Comparison of ENCODE assay signal across 8 mouse cellular contexts in genomic region chr8:102553348-102553935, GRCm38 (mm10).
DNase-seq lines count a peak whose midpoint lies in the region; ATAC-seq and TF ChIP-seq lines count a peak whose summit lies in the region.

No protein-coding gene starts in this region.

- H3K9me3 ChIP-seq in heart, embryonic 12.5 days (replicated peaks), result no peaks in the 10 kb centered on the region
- no peaks in the 10 kb centered on the region for H3K9me3 ChIP-seq in stomach, postnatal 0 days (ENCODE audit: control insufficient read depth, low read length)

- H3K9ac ChIP-seq in heart, embryonic 12.5 days, result no peak overlapping the region
- H3K9ac ChIP-seq in stomach, postnatal 0 days (ENCODE audit: low read length), result no peak overlapping the region

- TF ChIP-seq EP300 in stomach, postnatal 0 days (optimal IDR thresholded peaks at IDR 0.05), result no peak

- peak; percentile 72 for ATAC-seq in heart, embryonic 12.5 days (ENCODE audit: insufficient number of reproducible peaks, low FRiP score)
- ATAC-seq in stomach, postnatal 0 days (ENCODE audit: low FRiP score, low TSS enrichment), result peak; percentile 24; the same call in 1 of the 2 replicates
- no peak for ATAC-seq in erythroblast, adult 5-6 weeks (replicated peaks; ENCODE audit: low FRiP score, poor library complexity, severe bottlenecking)

- peak overlapping the region; percentile 68 for H3K27ac ChIP-seq in heart, embryonic 12.5 days (ENCODE audit: poor library complexity, severe bottlenecking)
- peak overlapping the region; percentile 76 for H3K27ac ChIP-seq in left cerebral cortex, adult 2 months
- H3K27ac ChIP-seq in stomach, postnatal 0 days (replicated peaks), result peak overlapping the region; percentile 53; the same call in 1 of the 2 replicates

- no peaks in the 10 kb centered on the region for H3K36me3 ChIP-seq in heart, embryonic 12.5 days
- no peaks in the 10 kb centered on the region for H3K36me3 ChIP-seq in stomach, postnatal 0 days (ENCODE audit: control insufficient read depth, insufficient read depth, low read length)

- H3K4me2 ChIP-seq in heart, embryonic 12.5 days, result 0 out of 2 replicates have a peak overlapping the region, but pooled peaks have one; percentile 17
- 0 out of 2 replicates have a peak overlapping the region, but pooled peaks have one; percentile 24 for H3K4me2 ChIP-seq in stomach, postnatal 0 days (replicated peaks; ENCODE audit: low read depth)

- no peaks in the 10 kb centered on the region for H3K27me3 ChIP-seq in heart, embryonic 12.5 days (replicated peaks)
- H3K27me3 ChIP-seq in stomach, postnatal 0 days (ENCODE audit: control insufficient read depth, insufficient read depth, low read length), result no peaks in the 10 kb centered on the region

- H3K4me1 ChIP-seq in heart, embryonic 12.5 days (replicated peaks), result peaks cover 11% of the 10 kb centered on the region
- H3K4me1 ChIP-seq in stomach, postnatal 0 days (replicated peaks; ENCODE audit: control insufficient read depth, insufficient read depth), result no peaks in the 10 kb centered on the region

- 21% methylated on average over 9 of the region's 9 CpGs for WGBS in heart, embryonic 12.5 days
- 7% methylated on average over 9 of the region's 9 CpGs for whole genome bisulfite sequencing in stomach, postnatal 0 days

- no peak for TF ChIP-seq CTCF in left cerebral cortex, adult 2 months (IDR thresholded peaks at IDR 0.05)
- no peak for TF ChIP-seq CTCF in stomach, postnatal 0 days (IDR thresholded peaks at IDR 0.05; ENCODE audit: low read depth)

- intact Hi-C loops in heart, postnatal 36 days (cut with DNase I), result no loop called here
- intact Hi-C loops in left cerebral cortex, adult 2 months (cut with DNase I), result loop anchor here (1.0 kb wide), 1 partner anchor 65 kb away; no protein-coding TSS in a partner anchor

- no peak overlapping the region for H3K4me3 ChIP-seq in heart, embryonic 12.5 days
- no peak overlapping the region for H3K4me3 ChIP-seq in left cerebral cortex, adult 2 months
- no peak overlapping the region for H3K4me3 ChIP-seq in stomach, postnatal 0 days (ENCODE audit: low read depth, low read length)

- no peak for DNase-seq in heart, postnatal 36 days
- DNase-seq in MN1 (ENCODE audit: low spot score), result peak; percentile 84
- DNase-seq in frontal cortex, postnatal 14 days (ENCODE audit: low spot score in 2 of 2), result peak; percentile 9 to 10
- DNase-seq in left cerebral cortex, adult 2 months (ENCODE audit: extremely low spot score in 1 of 2, low spot score in 2 of 2), result peak; percentile 9 to 22
- peak; percentile 16 for DNase-seq in stomach, postnatal 0 days (ENCODE audit: low spot score)
- no peak for DNase-seq in urinary bladder, postnatal 25 days (ENCODE audit: low spot score)

Comparison
In these comparisons a context has a peak if more than half of its experiments do, and no peak if none do; other contexts are left out.
1. DNase-seq: peak in MN1 (single experiment), frontal cortex, postnatal 14 days (2 of 2), left cerebral cortex, adult 2 months (2 of 2) and stomach, postnatal 0 days (single experiment); none in heart, postnatal 36 days (0 of 2) and urinary bladder, postnatal 25 days (single experiment).
2. Peak in every context shown above with its lines, with median percentiles within 50 percentile points of each other: H3K27ac ChIP-seq.